Mouse (Mus musculus) G1E (cell line): ENCODE data around the gene Ckap4.

Experiments used
- CTCF ChIP-seq: IDR thresholded peaks from 2 replicates; pipeline ENCODE4 v1.5.1; 2012; ENCODE audit warnings: low read depth, low read length, inconsistent platforms, mixed read lengths
- GATA1 ChIP-seq: IDR thresholded peaks from 2 replicates; pipeline ENCODE4 v1.6.1; 2012; ENCODE audit warnings: borderline replicate concordance, low read length, inconsistent platforms, mixed read lengths

- TF ChIP-seq CTCF: no peak
- TF ChIP-seq GATA1: no peak
Measured at GRCm38 (mm10) chr10:84481327-84481671, 52.6 kb downstream of the Ckap4 start.
